Mouse (Mus musculus): Measurements from ENCODE around the gene Hspa4.

DNA sequence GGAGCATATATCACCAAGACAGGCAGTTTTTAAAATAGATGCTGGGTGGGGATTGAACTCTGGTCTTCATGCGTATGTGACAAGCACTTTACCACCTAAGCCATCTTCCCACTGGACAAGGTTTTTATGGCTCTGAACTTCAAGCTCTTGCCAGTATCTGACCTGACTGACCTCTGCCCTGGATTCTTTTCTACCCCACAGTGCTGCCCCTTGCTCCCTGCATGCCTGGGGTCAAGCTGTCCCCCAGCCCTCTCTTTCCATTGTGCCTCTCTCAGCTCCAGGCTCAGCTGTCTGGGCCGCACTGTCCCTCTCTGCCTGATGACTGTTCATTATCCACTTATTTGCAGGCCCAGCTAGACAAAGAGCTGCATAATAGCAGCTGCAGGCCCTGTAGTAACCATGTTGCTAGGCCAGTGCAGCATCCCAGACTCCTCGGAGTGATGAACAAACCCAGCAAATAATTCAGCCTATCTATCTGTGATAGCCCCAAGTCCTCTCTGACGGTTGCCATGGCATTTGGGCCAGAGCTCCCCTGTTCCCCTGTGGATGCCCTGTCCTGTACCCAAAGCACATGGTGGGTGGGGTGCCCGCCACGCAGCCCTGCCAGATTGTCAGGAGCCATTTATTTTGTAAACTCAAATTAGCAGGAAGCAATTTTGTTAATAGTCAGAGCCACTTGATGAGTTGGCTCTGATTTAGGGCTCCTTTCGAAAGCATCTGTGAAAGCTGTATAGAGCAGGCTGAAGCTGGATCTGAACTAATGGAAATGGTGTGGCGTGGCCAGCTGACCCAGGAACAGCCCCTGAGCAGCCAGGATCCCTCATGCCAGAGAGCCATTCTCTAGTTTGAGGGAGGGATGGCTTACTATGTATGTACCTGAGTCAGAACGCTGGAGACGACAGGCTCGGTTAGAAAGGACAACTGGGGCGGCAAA, 47.8 kb downstream of the Hspa4 start:
- TF ChIP-seq EP300 (IDR thresholded peaks at IDR 0.05; ENCODE audit: low read depth) (no peak), CTCF (IDR thresholded peaks at IDR 0.05; ENCODE audit: low read depth) (no peak)

All from liver, postnatal 0 days (tissue).